Mouse (Mus musculus) spleen, postnatal 10 days (tissue): ENCODE data around the gene Slc5a11.

ENCODE experiments used
- DNase-seq, 2 experiments: peaks; one replicate each; pipeline ENCODE4 v3.0.0; 2021 to 2022; ENCODE audit warnings: low spot score in 2 of 2

Slc5a11 gene

DNA sequence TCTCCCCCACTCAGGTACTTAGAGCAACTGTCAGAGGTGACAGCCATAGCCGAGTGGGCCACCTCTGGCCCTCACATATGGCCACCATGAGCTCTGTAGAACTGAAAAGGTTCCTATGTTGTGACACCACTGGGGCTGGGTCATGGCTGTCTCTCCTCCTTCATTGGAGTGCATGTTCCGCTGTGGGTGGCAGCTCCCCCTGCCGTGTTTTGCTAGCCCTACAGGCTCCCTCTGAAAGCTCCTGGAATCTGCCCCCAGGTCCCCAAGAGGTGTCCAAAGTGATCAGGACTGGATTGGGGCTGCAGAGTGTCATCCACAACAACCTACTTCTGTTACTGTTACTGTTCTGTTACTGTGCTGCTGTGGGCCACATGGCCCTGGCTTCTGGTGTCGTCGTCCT is 2.3 kb upstream of the Slc5a11 start:
- DNase-seq: no peak

DNA sequence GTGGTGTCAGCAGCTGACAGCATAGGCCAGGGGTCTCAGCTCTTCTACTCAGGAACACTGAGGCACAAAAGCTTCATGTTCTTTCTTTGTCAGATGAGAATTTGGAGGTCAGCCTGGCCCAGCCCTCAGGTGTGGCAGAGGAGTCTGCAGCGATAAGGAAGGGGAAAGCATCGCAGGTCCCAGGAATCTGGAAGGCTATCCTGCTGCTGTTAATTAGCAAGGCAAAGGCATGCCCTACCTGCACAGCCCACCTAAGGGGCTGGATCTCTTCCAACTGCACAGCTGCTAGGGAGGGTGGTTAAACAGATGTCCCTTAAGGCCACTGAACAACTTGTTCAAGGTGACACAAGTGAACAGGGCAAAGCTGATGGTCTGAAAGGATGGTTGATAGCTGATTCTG is 558 bp downstream of the Slc5a11 start:
- DNase-seq: no peak

DNA sequence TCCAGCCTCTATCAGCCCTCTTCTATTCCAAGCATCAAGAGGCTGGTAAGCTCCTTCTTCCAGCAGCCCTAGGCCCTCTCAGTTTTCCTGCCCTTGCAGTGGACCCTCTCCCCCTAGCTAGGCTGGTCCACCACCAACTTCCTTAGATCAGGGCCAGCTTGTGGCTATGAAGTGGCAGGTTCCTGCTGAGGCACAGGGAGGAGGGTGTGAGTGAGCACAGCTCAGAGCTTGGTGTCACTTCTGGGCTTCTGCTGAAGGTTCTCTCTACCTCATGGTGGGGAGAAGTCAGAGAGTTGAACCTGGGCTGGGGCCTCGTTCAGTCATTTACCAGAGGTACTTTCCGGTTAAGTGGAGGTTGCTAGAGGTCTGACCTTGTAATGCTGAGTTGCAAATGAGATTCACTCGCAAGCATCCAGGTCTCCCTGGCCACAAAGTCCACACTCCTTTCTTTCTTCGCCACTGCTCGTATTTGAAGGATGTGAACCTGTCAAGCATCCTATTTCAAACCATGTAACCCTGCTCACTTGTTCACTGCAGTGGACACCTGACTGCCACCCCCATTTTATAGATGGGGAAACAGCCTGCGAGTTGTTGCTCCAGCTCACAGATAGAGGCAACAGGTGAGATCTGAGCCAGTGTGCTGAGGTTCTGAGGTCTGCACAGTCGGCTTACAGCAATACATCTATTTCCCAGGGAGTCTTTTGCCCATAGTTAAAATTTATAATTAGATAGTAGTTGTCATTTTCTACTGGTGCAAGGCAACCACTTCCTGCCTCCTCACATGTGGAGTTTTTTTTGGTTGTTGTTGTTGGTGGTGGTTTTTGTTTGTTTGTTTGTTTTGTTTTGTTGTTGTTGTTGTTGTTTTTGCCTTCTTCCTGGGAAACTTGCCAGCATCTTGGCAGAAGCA is 3.1 kb downstream of the Slc5a11 start:
- no peak for DNase-seq

DNA sequence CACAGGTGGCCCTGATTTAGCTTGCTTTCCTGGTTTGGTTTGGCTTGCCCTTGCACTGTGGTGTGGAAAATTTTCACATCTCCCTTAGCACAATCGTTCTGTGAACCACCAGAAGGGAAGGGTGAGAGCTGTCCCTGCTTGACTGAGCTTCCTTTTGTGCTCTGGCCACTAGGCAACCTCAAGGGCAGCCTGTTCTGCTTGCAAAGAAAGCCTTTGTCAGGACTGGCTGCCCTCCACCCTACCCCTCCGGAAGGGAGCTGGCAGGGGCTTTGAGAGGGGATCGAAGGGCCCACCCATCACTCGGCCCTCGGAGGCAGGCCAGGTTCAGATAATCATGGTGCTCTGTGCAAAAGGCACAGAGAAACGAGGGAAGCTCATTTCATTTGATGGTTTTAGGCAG is 4.0 kb downstream of the Slc5a11 start:
- DNase-seq: no peak

DNA sequence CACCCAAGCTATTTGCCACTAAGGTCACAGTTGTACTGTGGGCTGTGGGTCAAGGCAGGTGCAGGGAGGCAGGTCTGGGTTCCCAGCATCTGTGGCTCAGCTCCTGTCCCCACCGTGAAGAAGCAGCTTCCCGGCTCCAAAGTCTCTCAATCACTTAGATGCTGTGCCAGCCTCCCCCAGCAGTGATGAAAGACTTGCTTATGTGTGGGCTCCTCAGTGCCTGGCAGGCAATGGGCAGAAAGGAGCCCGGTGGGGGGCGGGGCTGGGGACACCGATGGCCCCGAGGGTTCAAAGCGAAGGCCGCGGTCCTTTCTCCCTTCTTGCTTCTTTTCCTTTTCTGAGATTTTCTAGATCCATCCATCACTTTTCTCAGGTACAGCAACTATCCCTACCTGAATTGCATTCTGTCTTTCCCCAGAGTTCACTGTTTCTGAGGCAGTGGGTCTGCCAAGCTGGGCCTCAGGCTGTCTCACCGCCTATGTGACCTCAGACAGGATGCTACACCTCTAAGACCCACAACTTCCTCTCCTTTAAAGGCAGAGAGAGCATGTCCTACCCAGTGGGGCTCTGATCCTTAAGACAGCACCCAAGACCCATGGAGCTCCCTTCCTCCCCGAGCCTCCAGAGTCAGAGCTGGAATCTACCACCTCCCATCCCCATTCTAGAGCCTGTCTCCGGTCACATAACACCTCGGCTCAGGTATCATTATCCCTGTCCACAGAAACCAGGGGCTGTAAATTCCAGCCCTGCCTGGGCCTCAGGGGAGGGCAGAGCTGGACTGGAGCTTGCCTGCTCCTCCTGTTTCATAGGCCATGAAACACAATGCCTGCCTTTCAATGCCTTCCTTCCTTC is 5.4 kb downstream of the Slc5a11 start:
- no peak for DNase-seq

DNA sequence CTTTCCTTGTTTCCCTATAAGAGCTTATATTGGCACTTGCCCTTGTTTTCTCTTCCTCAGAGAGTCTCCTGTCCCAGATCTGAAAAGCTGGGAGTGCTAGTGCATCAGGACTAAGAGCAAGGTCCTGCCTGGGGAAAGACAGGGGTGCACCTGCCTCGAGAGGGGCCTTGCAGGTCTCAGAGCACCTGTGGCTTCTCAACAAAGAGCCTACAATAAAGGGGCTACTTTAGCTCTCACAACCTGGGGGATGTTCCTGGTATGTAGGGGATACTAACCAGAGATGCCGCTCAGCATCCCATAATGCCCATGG is 6.0 kb downstream of the Slc5a11 start:
- no peak for DNase-seq

DNA sequence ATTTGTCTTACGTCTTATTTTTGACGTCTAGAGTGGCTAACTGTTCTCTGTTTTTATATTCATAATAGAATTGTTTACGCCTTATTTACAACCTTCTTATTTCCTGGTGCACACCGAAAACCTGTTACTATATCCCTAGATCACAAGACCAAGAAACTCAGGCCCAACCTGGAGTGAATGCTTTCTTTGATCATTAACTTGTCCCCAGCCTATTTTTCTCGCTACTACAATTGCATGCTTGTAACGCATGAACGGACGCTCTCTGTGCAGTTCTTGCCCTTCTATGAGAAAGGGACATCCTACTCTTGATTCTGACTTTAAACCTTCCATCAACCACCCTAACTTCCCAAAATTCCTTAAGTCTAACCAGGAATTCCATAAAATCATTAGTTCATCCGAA is 9.5 kb downstream of the Slc5a11 start:
- no peak for DNase-seq

DNA sequence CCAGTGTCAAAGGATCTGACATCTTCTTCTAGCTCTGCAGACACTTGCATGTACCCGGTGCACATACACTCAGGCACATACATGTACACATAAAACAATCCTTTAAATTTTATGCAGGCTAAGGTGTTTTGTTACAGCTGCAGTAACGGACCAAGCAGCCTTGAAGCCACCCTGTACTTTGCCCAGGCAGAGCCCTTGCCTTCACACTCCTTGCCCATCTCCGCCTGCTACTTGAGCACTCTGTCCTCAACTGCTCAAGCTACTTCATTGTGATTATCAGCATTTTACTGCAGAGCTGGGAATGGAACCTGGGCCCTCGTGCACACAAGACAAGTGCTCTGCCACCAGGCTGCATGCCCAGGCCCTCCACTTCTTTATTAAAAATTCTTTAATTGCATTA is 10.6 kb downstream of the Slc5a11 start:
- no peak for DNase-seq

DNA sequence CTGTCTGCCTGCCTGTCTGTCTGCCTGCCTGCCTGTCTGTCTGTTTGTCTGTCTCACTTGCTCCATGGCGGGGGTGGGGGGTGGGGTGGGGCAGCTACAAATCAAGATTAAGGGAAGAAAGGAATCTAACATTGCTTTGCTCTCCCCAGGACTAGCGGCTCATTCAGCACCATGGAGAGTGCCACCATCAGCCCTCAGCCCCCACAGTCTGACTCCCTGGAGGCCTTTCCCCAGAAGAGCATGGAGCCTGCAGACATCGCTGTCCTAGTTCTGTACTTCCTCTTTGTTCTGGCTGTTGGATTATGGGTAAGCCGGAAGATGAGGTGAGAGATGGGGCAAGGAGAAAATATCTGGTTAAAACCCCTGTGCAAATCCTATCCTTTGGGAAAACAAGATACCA is 20.9 kb downstream of the Slc5a11 start:
- peak in 1 of 2 experiments; percentile 52 for DNase-seq

DNA sequence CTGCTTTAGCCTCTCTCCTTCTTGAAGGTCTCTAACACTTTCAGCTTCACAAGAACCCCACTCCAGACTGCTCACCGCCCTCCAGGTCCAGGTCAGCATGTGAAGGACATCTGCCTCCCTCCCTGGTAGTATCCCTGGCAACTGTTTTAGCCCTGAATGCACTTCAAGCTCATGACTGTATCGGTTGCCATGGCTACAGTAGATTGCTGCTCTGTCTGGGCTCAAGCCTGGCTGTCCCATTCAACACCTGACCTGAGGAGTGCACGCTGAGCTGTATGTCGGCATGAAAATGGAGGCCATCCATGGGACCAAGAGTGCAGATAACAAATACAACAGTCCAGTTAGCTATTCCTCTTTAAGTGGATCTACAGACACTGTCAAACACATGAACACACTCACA is 24.0 kb downstream of the Slc5a11 start:
- no peak for DNase-seq

DNA sequence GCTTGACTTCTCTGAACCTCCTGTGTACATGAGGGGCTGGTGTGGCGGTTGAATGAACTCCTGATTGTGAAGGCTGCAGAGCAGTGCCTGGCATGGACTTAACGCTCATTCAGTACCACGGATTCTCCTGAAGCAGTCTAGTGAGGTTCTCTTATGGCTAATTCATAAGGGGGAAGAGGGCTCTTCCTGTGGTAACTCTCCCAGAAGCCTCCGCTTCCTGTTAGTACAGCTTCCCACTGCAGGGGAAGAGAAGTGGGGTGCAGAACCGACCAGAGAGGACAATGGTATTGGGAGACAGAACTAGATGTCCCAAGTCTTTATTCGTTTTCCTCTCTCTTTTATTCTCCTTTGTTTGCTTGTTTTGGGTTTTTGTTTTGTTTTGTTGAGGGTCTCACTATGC is 25.5 kb downstream of the Slc5a11 start:
- DNase-seq: no peak

DNA sequence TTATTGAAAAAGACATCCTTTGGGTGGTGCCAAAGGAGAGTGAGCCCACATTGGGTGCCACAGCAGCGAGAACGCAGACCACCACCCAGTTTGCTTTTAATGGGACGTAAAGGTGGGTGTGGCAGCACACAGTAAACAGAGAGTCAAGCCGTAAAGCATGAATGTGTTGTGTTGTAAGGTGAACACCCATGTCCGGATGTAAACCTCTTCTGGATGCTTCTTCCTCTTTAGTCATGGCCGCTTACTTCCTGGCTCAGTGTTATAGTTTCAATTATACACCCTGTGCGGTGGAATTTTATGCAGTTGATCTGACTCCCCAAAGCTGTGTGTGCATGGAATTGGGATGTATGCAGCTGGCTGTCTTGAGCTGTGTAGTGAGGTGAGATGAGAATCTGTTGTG is 27.7 kb downstream of the Slc5a11 start:
- DNase-seq: no peak

DNA sequence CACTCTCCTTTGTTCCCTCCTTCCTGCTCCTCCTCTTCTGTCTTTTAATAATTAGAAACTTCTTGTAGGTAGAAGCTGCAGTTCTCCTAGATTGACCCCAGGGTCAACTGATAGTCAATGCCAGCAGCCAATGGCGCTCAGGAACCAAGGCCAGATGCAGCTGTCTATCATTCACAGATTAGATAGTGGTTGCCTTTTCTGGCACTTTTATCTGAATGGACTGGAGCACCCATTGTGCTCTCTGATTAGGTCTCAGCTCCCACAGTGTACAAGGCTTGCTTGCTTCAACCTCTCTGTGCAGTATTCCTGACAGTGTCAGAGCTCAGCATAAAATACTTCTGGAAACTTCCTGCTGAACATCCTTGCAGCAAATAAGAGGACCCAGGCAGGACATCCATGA is 30.3 kb downstream of the Slc5a11 start:
- no peak for DNase-seq

DNA sequence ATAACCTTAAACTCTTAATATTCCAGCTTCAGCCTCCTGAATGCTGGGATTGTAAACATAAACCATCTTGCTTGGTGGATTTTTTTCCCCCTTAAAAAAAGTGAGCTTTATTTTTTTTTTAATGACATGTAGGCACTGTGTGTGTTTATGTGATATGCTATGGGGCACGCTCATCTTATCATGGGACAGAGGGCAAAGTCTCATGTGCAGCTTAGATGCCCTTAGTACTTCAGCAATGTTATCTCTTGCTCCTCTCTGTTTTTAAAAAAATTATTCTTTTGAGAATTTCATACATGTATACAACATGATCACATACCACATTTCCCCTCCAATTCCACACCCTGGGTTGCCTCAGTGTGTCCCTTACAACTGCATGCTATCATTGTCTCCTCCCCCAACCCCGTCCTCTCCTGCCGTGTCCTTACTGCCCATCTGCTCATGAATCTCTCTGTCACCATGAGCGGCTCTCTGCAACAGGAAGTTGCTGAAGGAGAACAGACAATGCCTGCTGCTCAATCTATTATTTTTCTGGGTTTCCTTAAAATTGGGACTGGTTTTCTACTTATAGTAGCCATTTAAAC is 32.0 kb downstream of the Slc5a11 start:
- no peak for DNase-seq

DNA sequence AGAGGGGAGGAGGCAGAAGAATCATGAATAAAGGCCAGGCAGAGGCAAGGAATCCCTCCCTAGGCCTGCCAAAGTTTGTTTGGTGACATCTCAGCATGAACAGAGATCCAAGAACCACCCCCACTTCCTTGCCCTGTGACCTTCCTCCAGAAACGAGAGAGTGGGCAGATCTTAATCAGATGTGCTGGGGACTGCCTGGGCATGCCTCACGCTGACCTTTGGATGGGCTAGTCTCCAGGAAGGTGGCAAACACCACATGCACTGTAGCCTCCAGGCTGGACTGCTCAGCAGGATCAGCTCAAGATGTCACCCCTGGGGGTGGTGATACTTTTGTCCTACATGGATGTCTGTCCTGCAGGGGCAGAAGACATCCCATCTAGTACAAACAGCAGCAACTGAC is 33.6 kb downstream of the Slc5a11 start:
- DNase-seq: no peak

DNA sequence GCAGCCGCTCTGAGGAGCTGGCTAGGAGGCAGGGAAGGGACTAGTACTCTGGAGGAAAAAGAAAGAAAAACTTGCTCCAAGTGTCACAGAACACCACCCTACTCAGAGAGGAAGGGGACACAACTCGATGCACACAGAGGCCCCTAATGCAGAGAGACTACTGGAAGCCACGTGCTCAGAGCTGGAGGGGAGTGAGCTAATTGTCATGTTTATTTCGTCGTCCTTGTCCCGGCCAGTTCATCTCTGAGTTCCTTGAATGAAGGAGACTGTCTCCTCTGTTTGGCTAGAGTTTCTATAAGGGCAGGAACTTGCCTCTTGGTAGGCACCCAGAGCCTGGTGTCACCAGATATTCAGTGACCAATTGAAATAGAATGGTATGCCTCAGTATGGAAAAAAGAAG is 36.8 kb downstream of the Slc5a11 start:
- DNase-seq: no peak

DNA sequence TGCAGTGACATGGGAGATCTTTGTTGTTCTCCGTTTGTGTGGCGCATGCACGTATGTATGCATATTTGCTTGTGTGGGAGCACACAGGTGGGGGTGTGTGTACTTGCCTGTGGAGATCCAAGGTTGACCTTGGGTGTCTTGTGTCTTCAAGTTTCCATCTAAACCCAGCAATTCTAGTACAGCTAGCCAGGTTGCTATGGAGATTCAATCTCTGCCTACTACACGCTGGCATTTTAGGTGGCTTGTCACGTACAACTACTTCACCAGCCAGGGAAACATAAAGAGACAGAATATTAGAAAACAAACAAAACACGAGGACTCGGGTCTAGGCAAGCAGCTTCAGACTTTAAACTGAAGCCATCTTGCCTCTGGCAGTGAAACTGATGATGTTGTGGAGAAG is 38.8 kb downstream of the Slc5a11 start:
- DNase-seq: no peak

DNA sequence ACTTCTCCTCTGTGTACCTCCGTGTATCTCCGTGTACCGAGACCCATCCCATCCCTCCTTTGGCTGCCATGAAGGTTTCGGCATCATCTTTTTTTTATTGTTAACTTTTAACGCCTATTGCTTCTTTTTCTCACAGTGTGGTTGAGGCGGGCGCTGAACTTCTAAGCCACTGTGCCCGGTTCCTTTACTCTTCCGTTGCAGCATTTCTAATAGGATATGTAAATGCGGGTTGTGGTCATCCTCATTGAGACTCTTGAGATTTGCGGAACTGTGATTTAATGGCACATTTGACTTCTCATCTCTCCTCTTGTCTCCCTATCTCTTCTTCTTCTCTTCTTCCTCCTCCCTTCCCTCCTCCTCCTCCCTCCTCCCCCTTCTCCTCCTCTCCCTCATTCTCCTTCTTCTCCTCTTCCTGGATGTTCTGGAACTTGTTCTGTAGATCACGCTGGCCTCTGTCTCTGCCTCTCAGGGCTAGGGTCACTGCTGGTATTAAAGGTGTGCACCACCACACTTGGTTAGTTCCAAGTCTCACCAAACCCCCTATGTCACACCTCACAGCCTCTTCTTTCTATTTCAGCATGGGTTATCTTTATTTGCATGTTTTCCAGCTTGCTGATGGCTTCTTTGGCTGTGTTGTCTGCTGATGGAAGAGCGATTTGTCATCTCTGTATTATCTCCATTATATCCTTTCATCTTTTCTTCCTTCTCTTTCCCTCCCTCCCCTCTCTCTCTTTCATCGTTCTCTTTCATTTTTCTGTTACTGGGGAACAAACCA is 39.8 kb downstream of the Slc5a11 start:
- DNase-seq: no peak

DNA sequence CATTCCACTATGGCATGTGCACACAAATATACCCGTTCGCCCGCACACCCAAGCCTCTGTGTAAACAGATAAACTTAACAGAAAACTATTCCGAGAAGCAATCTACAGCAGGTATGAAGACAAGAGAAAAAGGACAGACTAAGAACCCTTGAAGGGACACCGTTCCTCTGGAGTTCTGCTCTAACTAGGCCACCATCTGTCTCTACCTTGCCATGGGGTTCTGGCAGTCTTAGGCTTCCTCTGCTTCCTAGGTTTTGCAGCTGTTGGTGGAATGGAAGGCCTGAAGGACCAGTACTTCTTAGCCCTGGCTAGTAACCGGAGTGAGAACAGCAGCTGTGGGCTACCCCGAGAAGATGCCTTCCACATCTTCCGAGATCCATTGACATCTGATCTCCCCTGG is 43.5 kb downstream of the Slc5a11 start:
- DNase-seq: no peak

DNA sequence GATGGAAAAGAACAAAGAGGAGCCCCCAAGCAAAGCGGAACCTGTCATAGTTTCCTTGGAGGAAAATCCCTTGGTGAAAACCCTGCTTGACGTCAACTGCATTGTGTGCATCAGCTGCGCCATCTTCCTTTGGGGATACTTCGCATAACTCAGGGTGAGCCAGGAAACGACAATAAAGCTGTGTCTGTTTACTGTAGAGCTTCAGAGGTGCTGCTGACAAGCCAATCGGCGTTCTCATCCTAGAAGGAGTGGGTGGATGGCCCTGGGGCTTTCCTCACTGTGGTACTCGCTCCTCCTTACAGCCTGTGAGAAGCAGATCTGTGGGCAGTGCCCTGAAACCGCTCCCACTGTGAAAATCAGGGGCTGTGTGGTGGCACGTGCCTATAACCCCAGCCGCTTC is 58.5 kb downstream of the Slc5a11 start:
- DNase-seq: no peak

DNA sequence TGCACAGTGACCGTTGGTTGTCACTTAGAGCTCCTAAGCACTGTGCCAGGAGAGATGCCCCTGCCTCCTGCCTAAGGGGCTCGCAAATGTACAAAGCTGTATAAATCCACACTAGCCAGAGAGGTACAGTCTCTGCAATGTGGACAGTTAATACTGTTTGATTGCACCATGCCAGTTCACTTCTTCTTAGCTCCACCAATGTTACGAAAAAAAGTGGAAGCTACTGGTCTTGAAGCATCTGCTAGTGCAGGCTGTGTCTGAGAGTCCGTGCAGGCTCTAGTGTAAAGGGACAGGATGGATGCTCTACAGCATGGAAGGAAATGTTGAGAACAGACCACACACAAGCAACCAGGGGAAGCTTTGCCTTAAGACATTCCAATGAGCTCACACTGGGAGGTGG is 62.0 kb downstream of the Slc5a11 start:
- DNase-seq: no peak

DNA sequence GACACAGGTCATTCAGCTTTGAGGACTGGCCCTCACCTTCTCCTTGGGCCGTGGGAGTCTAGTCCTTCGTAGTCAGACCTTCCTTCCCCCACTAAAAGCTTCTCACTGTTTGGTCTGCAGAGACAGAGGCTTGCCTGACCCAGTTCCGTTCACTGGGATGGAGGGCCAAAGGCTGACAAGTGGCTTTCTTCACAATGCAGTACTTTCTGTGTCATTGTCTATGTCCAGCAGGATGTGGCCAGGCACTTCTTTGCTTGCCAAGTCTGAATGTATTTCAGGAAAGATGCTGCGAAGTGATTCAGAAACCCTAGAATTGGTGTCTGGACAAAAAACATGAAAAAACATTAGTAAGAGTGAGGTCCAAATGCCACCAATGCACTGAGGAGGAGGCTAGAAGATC is 65.2 kb downstream of the Slc5a11 start:
- DNase-seq: no peak
